Comparison of ENCODE assay signal across 21 mouse cellular contexts in genomic region chr5:143651855-143652631, GRCm38 (mm10). TPM values are rescaled to one million over a fixed set of nuclear protein-coding genes. Genes with fewer than 3 reads are reported as not detected.
DNase-seq lines count a peak whose midpoint lies in the region; ATAC-seq lines count a peak whose summit lies in the region.
"Had no signal": no experiment of that assay in that cellular context is flagged by ENCODE, and none has a peak within 500 bp of the region (broad histone marks: within the 10 kb centered on the region; RNA-seq: fewer than 3 reads in every experiment).

No protein-coding gene starts in this region.

- H3K9ac ChIP-seq in heart, embryonic 13.5 days = no peak overlapping the region
- no peak overlapping the region for H3K9ac ChIP-seq in heart, embryonic 11.5 days (ENCODE audit: low read depth, low read length)
- no peak overlapping the region for H3K9ac ChIP-seq in neural tube, embryonic 13.5 days
- no peak overlapping the region for H3K9ac ChIP-seq in limb, embryonic 11.5 days (ENCODE audit: low read length)
- H3K9ac ChIP-seq: hindbrain, embryonic 14.5 days; limb, embryonic 15.5 days; midbrain, embryonic 12.5 days had no signal

- no peak overlapping the region for H3K4me3 ChIP-seq in heart, embryonic 13.5 days
- H3K4me3 ChIP-seq in heart, embryonic 11.5 days (ENCODE audit: low read depth, low read length) = no peak overlapping the region
- no peak overlapping the region for H3K4me3 ChIP-seq in neural tube, embryonic 13.5 days
- no peak overlapping the region for H3K4me3 ChIP-seq in limb, embryonic 11.5 days (ENCODE audit: low read depth, low read length)
- H3K4me3 ChIP-seq: limb, embryonic 15.5 days; midbrain, embryonic 12.5 days; myocyte had no signal

- WGBS in heart, embryonic 13.5 days = 81% methylated on average over 8 of the region's 8 CpGs
- WGBS in heart, embryonic 11.5 days (ENCODE audit: insufficient replicate concordance) = 86% methylated on average over 8 of the region's 8 CpGs
- 89% methylated on average over 8 of the region's 8 CpGs for WGBS in neural tube, embryonic 13.5 days
- 78% methylated on average over 8 of the region's 8 CpGs for WGBS in limb, embryonic 11.5 days

- no peak overlapping the region for H3K4me2 ChIP-seq in heart, embryonic 13.5 days
- no peak overlapping the region for H3K4me2 ChIP-seq in heart, embryonic 11.5 days
- H3K4me2 ChIP-seq in neural tube, embryonic 13.5 days = no peak overlapping the region
- no peak overlapping the region for H3K4me2 ChIP-seq in limb, embryonic 11.5 days (ENCODE audit: low read depth, severe bottlenecking)
- H3K4me2 ChIP-seq: hindbrain, embryonic 14.5 days; limb, embryonic 15.5 days; midbrain, embryonic 12.5 days had no signal

- peak overlapping the region; percentile 28; the same call in 1 of the 2 replicates for H3K27ac ChIP-seq in heart, embryonic 13.5 days (replicated peaks)
- H3K27ac ChIP-seq in heart, embryonic 11.5 days (ENCODE audit: low read depth, low read length) = no peak overlapping the region
- H3K27ac ChIP-seq in neural tube, embryonic 13.5 days (replicated peaks) = peak overlapping the region; percentile 13; the same call in 1 of the 2 replicates
- 0 out of 2 replicates have a peak overlapping the region, but pooled peaks have one; percentile 12 for H3K27ac ChIP-seq in limb, embryonic 11.5 days (replicated peaks; ENCODE audit: low read depth, low read length)
- H3K27ac ChIP-seq: hindbrain, embryonic 14.5 days; limb, embryonic 15.5 days; midbrain, embryonic 12.5 days had no signal

- no peak for ATAC-seq in heart, embryonic 13.5 days (ENCODE audit: extremely low read depth, insufficient number of reproducible peaks, low FRiP score, low TSS enrichment)
- no peak for ATAC-seq in heart, embryonic 11.5 days (replicated peaks; ENCODE audit: insufficient number of reproducible peaks, low FRiP score, low TSS enrichment)
- no peak for ATAC-seq in neural tube, embryonic 13.5 days (ENCODE audit: low read depth)
- ATAC-seq in limb, embryonic 11.5 days (ENCODE audit: insufficient number of reproducible peaks, low FRiP score, low TSS enrichment, low read depth) = no peak
- ATAC-seq in monocyte, adult 5-6 weeks (replicated peaks; ENCODE audit: insufficient number of reproducible peaks, low FRiP score, low TSS enrichment, poor library complexity, severe bottlenecking) = peak; percentile 72
- ATAC-seq: forebrain, embryonic 14.5 days; intestine, postnatal 0 days had no signal

- peaks cover 63% of the 10 kb centered on the region for H3K4me1 ChIP-seq in heart, embryonic 13.5 days
- H3K4me1 ChIP-seq in heart, embryonic 11.5 days (ENCODE audit: control insufficient read depth, insufficient read depth, low read length) = peaks cover 36% of the 10 kb centered on the region
- peaks cover 37% of the 10 kb centered on the region for H3K4me1 ChIP-seq in neural tube, embryonic 13.5 days (replicated peaks)
- H3K4me1 ChIP-seq in limb, embryonic 11.5 days (ENCODE audit: control insufficient read depth, insufficient read depth, low read length) = peaks cover 44% of the 10 kb centered on the region

- H3K9me3 ChIP-seq in heart, embryonic 13.5 days = no peaks in the 10 kb centered on the region
- H3K9me3 ChIP-seq in heart, embryonic 11.5 days (replicated peaks; ENCODE audit: control insufficient read depth, low read length) = 0 out of 2 replicates have a peak, but pooled peaks cover 2% of the 10 kb centered on the region
- H3K9me3 ChIP-seq in neural tube, embryonic 13.5 days = no peaks in the 10 kb centered on the region
- no peaks in the 10 kb centered on the region for H3K9me3 ChIP-seq in limb, embryonic 11.5 days (ENCODE audit: control insufficient read depth, low read length)
- H3K9me3 ChIP-seq: limb, embryonic 15.5 days; midbrain, embryonic 12.5 days had no signal

- DNase-seq in neural tube, embryonic 10.5 days (ENCODE audit: extremely low spot score, low spot score) = no peak
- no peak for DNase-seq in limb, embryonic 11.5 days (ENCODE audit: low spot score)
- DNase-seq in kidney, adult 9 months = no peak
- DNase-seq in cerebellum, adult 11-12 months = no peak
- DNase-seq: adrenal gland, adult 2 months; B cell, adult 2 months; cerebellum, adult 2 months; embryo, embryonic 11 days; lung, postnatal 36 days; right cerebral cortex, postnatal 4 days; thymus, adult 2 months had no signal

- H3K36me3 ChIP-seq in heart, embryonic 13.5 days = peaks cover 12% of the 10 kb centered on the region
- no peaks in the 10 kb centered on the region for H3K36me3 ChIP-seq in heart, embryonic 11.5 days (ENCODE audit: control insufficient read depth, insufficient read depth, low read length)
- H3K36me3 ChIP-seq in neural tube, embryonic 13.5 days = no peaks in the 10 kb centered on the region
- H3K36me3 ChIP-seq in limb, embryonic 11.5 days (ENCODE audit: control insufficient read depth, insufficient read depth, low read length) = no peaks in the 10 kb centered on the region
- H3K36me3 ChIP-seq: midbrain, embryonic 12.5 days had no signal

- no peaks in the 10 kb centered on the region for H3K27me3 ChIP-seq in heart, embryonic 13.5 days (replicated peaks)
- no peaks in the 10 kb centered on the region for H3K27me3 ChIP-seq in heart, embryonic 11.5 days (ENCODE audit: control insufficient read depth, insufficient read depth, low read length)
- H3K27me3 ChIP-seq in neural tube, embryonic 13.5 days = no peaks in the 10 kb centered on the region
- no peaks in the 10 kb centered on the region for H3K27me3 ChIP-seq in limb, embryonic 11.5 days (ENCODE audit: control insufficient read depth, insufficient read depth, low read length)
- H3K27me3 ChIP-seq: limb, embryonic 15.5 days; midbrain, embryonic 12.5 days had no signal

RNA-seq across cellular contexts. Expression of gene Cyth3, which starts 29.8 kb away (rescaled TPM):
- polyA plus RNA-seq in heart, embryonic 13.5 days (2015; fragmentation: Nextera tagmentation; extraction: Ambion mirVana) = 36.8 and 41.4 TPM in 2 replicates
- polyA plus RNA-seq in heart, embryonic 11.5 days (2014; fragmentation: Nextera tagmentation; extraction: Ambion mirVana) = 29.1 and 32.8 TPM in 2 replicates
- 43.1 and 45.2 TPM in 2 replicates for polyA plus RNA-seq in neural tube, embryonic 13.5 days (2015; fragmentation: Nextera tagmentation; extraction: Ambion mirVana)
- 49.6 and 51.0 TPM in 2 replicates for polyA plus RNA-seq in limb, embryonic 11.5 days (2014; fragmentation: Nextera tagmentation; extraction: Ambion mirVana)
- total RNA-seq in monocyte, adult 5-6 weeks (2017) = 129 to 134 TPM (median 132 TPM) in 3 replicates
